Mouse (Mus musculus): Measurements from ENCODE around the gene Mcu. TPM values are rescaled to one million over a fixed set of nuclear protein-coding genes. Genes with fewer than 3 reads are reported as not detected.

Gene Mcu
- total RNA-seq, 2 experiments from 2014 or later = 37.5 to 38.8 TPM

GRCm38 (mm10) chr10:59510713-59511426, 105.6 kb downstream of the Mcu start:
- DNase-seq (ENCODE audit: low spot score in 2 of 2) = peak in 1 of 2 experiments; percentile 54
- intact Hi-C loops (cut with DNase I) = loop anchor here (5.0 kb wide), 1 partner anchor 81 kb away; no protein-coding TSS in a partner anchor

- intact Hi-C loops (cut with DNase I) = no loop called here
- peak in 1 of 2 experiments; percentile 45 for DNase-seq (ENCODE audit: low spot score in 2 of 2)
Observed at GRCm38 (mm10) chr10:59509197-59509596, 107.3 kb downstream of the Mcu start.

- intact Hi-C loops (cut with DNase I) = no loop called here
- no peak for DNase-seq (ENCODE audit: low spot score in 2 of 2)
Observed at GRCm38 (mm10) chr10:59506711-59507110, 109.8 kb downstream of the Mcu start.

GRCm38 (mm10) chr10:59504291-59504690, 112.2 kb downstream of the Mcu start:
- no peak for DNase-seq (ENCODE audit: low spot score in 2 of 2)
- intact Hi-C loops (cut with DNase I) = no loop called here

GRCm38 (mm10) chr10:59503433-59504210, 112.9 kb downstream of the Mcu start:
- DNase-seq (ENCODE audit: low spot score in 2 of 2) = peak; percentile 62 to 76
- intact Hi-C loops (cut with DNase I) = no loop called here

- DNase-seq (ENCODE audit: low spot score in 2 of 2) = peak; percentile 27 to 45
- intact Hi-C loops (cut with DNase I) = no loop called here
Observed at GRCm38 (mm10) chr10:59502381-59502780, 114.1 kb downstream of the Mcu start.

- intact Hi-C loops (cut with DNase I) = no loop called here
- no peak for DNase-seq (ENCODE audit: low spot score in 2 of 2)
Observed at GRCm38 (mm10) chr10:59501761-59502160, 114.7 kb downstream of the Mcu start.

GRCm38 (mm10) chr10:59500225-59500624, 116.3 kb downstream of the Mcu start:
- intact Hi-C loops (cut with DNase I) = no loop called here
- no peak for DNase-seq (ENCODE audit: low spot score in 2 of 2)

- intact Hi-C loops (cut with DNase I) = no loop called here
- no peak for DNase-seq (ENCODE audit: low spot score in 2 of 2)
Observed at GRCm38 (mm10) chr10:59497019-59497418, 119.5 kb downstream of the Mcu start.

- no peak for DNase-seq (ENCODE audit: low spot score in 2 of 2)
- intact Hi-C loops (cut with DNase I) = loop anchor here (5.0 kb wide), 4 partner anchors 122 to 372 kb away; partner anchors contain the start of genes Gm10322, Mcu and Micu1
Observed at GRCm38 (mm10) chr10:59494917-59495316, 121.6 kb downstream of the Mcu start.

GRCm38 (mm10) chr10:59494044-59494443, 122.4 kb downstream of the Mcu start:
- intact Hi-C loops (cut with DNase I) = loop anchor here (5.0 kb wide), 4 partner anchors 123 to 373 kb away; partner anchors contain the start of genes Gm10322, Mcu and Micu1
- DNase-seq (ENCODE audit: low spot score in 2 of 2) = no peak

GRCm38 (mm10) chr10:59490920-59491319, 125.6 kb downstream of the Mcu start:
- intact Hi-C loops (cut with DNase I) = loop anchor here (5.0 kb wide), 4 partner anchors 126 to 376 kb away; partner anchors contain the start of genes Gm10322, Mcu and Micu1
- no peak for DNase-seq (ENCODE audit: low spot score in 2 of 2)

GRCm38 (mm10) chr10:59489411-59489810, 127.1 kb downstream of the Mcu start:
- no peak for DNase-seq (ENCODE audit: low spot score in 2 of 2)
- intact Hi-C loops (cut with DNase I) = no loop called here

- DNase-seq (ENCODE audit: low spot score in 2 of 2) = no peak
- intact Hi-C loops (cut with DNase I) = no loop called here
Observed at GRCm38 (mm10) chr10:59487351-59487750, 129.1 kb downstream of the Mcu start.

GRCm38 (mm10) chr10:59484318-59484717, 132.2 kb downstream of the Mcu start:
- intact Hi-C loops (cut with DNase I) = no loop called here
- DNase-seq (ENCODE audit: low spot score in 2 of 2) = no peak

GRCm38 (mm10) chr10:59481381-59481780, 135.1 kb downstream of the Mcu start:
- intact Hi-C loops (cut with DNase I) = no loop called here
- DNase-seq (ENCODE audit: low spot score in 2 of 2) = peak in 1 of 2 experiments; percentile 61

- intact Hi-C loops (cut with DNase I) = no loop called here
- DNase-seq (ENCODE audit: low spot score in 2 of 2) = peak in 1 of 2 experiments; percentile 38
Observed at GRCm38 (mm10) chr10:59470451-59470850, 146.0 kb downstream of the Mcu start.

GRCm38 (mm10) chr10:59467297-59467696, 149.2 kb downstream of the Mcu start:
- intact Hi-C loops (cut with DNase I) = no loop called here
- no peak for DNase-seq (ENCODE audit: low spot score in 2 of 2)

- intact Hi-C loops (cut with DNase I) = no loop called here
- DNase-seq (ENCODE audit: low spot score in 2 of 2) = no peak
Observed at GRCm38 (mm10) chr10:59466626-59467025, 149.9 kb downstream of the Mcu start.

- DNase-seq (ENCODE audit: low spot score in 2 of 2) = no peak
- intact Hi-C loops (cut with DNase I) = no loop called here
Observed at GRCm38 (mm10) chr10:59465546-59465945, 150.9 kb downstream of the Mcu start.

GRCm38 (mm10) chr10:59462307-59462706, 154.2 kb downstream of the Mcu start:
- intact Hi-C loops (cut with DNase I) = no loop called here

More at GRCm38 (mm10) chr10:59462307-59462706, 154.2 kb downstream of the Mcu start:
- DNase-seq (ENCODE audit: low spot score in 2 of 2) = no peak

Data from left cerebral cortex, postnatal 25 days (tissue).